In the genomic region with DNA sequence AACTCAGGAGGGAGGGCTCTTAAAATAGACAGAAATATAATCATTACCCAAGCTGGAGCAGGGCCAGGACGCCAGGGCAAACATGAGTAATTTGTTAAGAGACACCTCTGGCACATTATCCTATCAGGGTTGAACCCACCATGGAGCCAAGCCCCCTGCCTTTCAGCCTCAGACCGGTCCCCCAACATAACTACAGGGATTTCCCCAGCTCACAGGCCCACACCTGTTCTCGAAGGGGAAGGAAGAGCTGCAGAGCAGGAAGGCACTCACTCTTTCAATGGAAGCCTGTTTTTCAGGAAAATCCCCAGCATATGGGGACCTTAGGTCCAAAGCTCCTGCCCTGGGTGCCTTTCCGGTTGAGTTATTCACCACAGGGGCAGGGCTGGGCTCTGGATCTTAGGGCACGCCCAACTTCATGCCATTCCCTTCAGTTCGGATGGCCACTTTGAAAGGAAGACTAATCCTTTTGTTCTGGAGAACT, we compare ENCODE assay signal across 8 mouse cellular contexts. TPM values are rescaled to one million over a fixed set of nuclear protein-coding genes. Genes with fewer than 3 reads are reported as not detected.
DNase-seq lines count a peak whose midpoint lies in the region; ATAC-seq and TF ChIP-seq lines count a peak whose summit lies in the region.
"Had no signal": no experiment of that assay in that cellular context is flagged by ENCODE, and none has a peak within 500 bp of the region (broad histone marks: within the 10 kb centered on the region; RNA-seq: fewer than 3 reads in every experiment).

No protein-coding gene starts in this region.

- 20% methylated on average over 6 of the region's 6 CpGs for WGBS in neural tube, embryonic 11.5 days
- WGBS in embryonic facial prominence, embryonic 13.5 days: 21% methylated on average over 6 of the region's 6 CpGs
- WGBS in kidney, adult 2 months: 19% methylated on average over 6 of the region's 6 CpGs

- TF ChIP-seq CTCF in kidney, adult 2 months (conservative IDR thresholded peaks at IDR 0.05; ENCODE audit: insufficient read depth, insufficient read length, low read depth, low read length): no peak

- H3K36me3 ChIP-seq in neural tube, embryonic 11.5 days (ENCODE audit: control insufficient read depth, insufficient read depth, low read length): no peaks in the 10 kb centered on the region; the same call in 1 of the 2 replicates
- no peaks in the 10 kb centered on the region; the same call in 1 of the 2 replicates for H3K36me3 ChIP-seq in embryonic facial prominence, embryonic 13.5 days
- no peaks in the 10 kb centered on the region for H3K36me3 ChIP-seq in kidney, adult 2 months (ENCODE audit: control insufficient read depth, insufficient read depth, low read length)

- no peaks in the 10 kb centered on the region for H3K27me3 ChIP-seq in neural tube, embryonic 11.5 days (ENCODE audit: control insufficient read depth, insufficient read depth, low read length)
- H3K27me3 ChIP-seq in embryonic facial prominence, embryonic 13.5 days: no peaks in the 10 kb centered on the region
- no peaks in the 10 kb centered on the region for H3K27me3 ChIP-seq in kidney, adult 2 months (replicated peaks; ENCODE audit: control insufficient read depth, insufficient read depth, low read length)

- DNase-seq in neural tube, embryonic 11.5 days (ENCODE audit: low spot score): no peak
- DNase-seq in neural tube, embryonic 10.5 days (ENCODE audit: extremely low spot score, low spot score): no peak
- DNase-seq in kidney, adult 2 months: peak; percentile 91
- DNase-seq in yolk sac, embryonic 10.5 days (ENCODE audit: low spot score): peak; percentile 12
- no peak for DNase-seq in layer of hippocampus, adult 18-20 months (ENCODE audit: low spot score in 2 of 2)
- DNase-seq in gastrocnemius, adult 18-20 months (ENCODE audit: low spot score): no peak
- DNase-seq: adrenal gland, postnatal 10 days had no signal

- no peak for TF ChIP-seq POLR2A in kidney, adult 2 months (IDR thresholded peaks at IDR 0.05; ENCODE audit: low read depth, low read length)

- H3K4me1 ChIP-seq in neural tube, embryonic 11.5 days (ENCODE audit: control insufficient read depth, insufficient read depth, low read length): peaks cover 57% of the 10 kb centered on the region
- H3K4me1 ChIP-seq in embryonic facial prominence, embryonic 13.5 days: peaks cover 86% of the 10 kb centered on the region
- peaks cover 66% of the 10 kb centered on the region for H3K4me1 ChIP-seq in kidney, adult 2 months (ENCODE audit: control insufficient read depth, insufficient read depth, low read length)

- H3K4me3 ChIP-seq in neural tube, embryonic 11.5 days (ENCODE audit: low read depth, low read length): no peak overlapping the region
- no peak overlapping the region for H3K4me3 ChIP-seq in embryonic facial prominence, embryonic 13.5 days
- H3K4me3 ChIP-seq in kidney, adult 2 months (ENCODE audit: insufficient read depth, low read depth, low read length): no peak overlapping the region

- H3K9me3 ChIP-seq in neural tube, embryonic 11.5 days (ENCODE audit: control insufficient read depth, low read length): no peaks in the 10 kb centered on the region
- H3K9me3 ChIP-seq in embryonic facial prominence, embryonic 13.5 days: no peaks in the 10 kb centered on the region

- H3K27ac ChIP-seq in neural tube, embryonic 11.5 days (ENCODE audit: low read depth, low read length): 0 out of 2 replicates have a peak overlapping the region, but pooled peaks have one; percentile 20
- peak overlapping the region; percentile 69 for H3K27ac ChIP-seq in embryonic facial prominence, embryonic 13.5 days
- H3K27ac ChIP-seq in kidney, adult 2 months (ENCODE audit: insufficient read depth, low read depth, low read length): peak overlapping the region; percentile 85

- H3K4me2 ChIP-seq in neural tube, embryonic 11.5 days (ENCODE audit: low read depth): no peak overlapping the region
- no peak overlapping the region for H3K4me2 ChIP-seq in embryonic facial prominence, embryonic 13.5 days

- ATAC-seq in neural tube, embryonic 11.5 days (ENCODE audit: insufficient read depth, low FRiP score, low TSS enrichment): peak; percentile 42; the same call in 1 of the 2 replicates
- ATAC-seq in embryonic facial prominence, embryonic 13.5 days (ENCODE audit: insufficient number of reproducible peaks, insufficient read depth, low FRiP score, low TSS enrichment, low read depth): peak; percentile 56; the same call in 1 of the 2 replicates

- no peak overlapping the region for H3K9ac ChIP-seq in neural tube, embryonic 11.5 days (ENCODE audit: low read length)
- H3K9ac ChIP-seq in embryonic facial prominence, embryonic 13.5 days: 0 out of 2 replicates have a peak overlapping the region, but pooled peaks have one; percentile 16

RNA-seq across cellular contexts. Expression of a gene that starts 10.8 kb away (rescaled TPM):
- 81.5 and 86.9 TPM in 2 replicates for polyA plus RNA-seq in neural tube, embryonic 11.5 days (2014; fragmentation: Nextera tagmentation; extraction: Ambion mirVana)
- 174 and 195 TPM in 2 replicates for polyA plus RNA-seq in embryonic facial prominence, embryonic 13.5 days (2015; fragmentation: Nextera tagmentation; extraction: Ambion mirVana)
- polyA plus RNA-seq in kidney, adult 2 months (2012; rRNA removed): 14.8 and 15.3 TPM in 2 replicates
- 10 to 100 TPM; 56.7 to 61.5 TPM for total RNA-seq in layer of hippocampus, adult 18-20 months (2021)
- under 1 TPM; 0.43 to 0.88 TPM for total RNA-seq in gastrocnemius, adult 18-20 months (2021)

RNA-seq across cellular contexts. Expression of a gene that starts 11.8 kb away (rescaled TPM):
- polyA plus RNA-seq in neural tube, embryonic 11.5 days (2014; fragmentation: Nextera tagmentation; extraction: Ambion mirVana): 153 and 167 TPM in 2 replicates
- polyA plus RNA-seq in embryonic facial prominence, embryonic 13.5 days (2015; fragmentation: Nextera tagmentation; extraction: Ambion mirVana): 93.4 and 107 TPM in 2 replicates
- polyA plus RNA-seq in kidney, adult 2 months (2012; rRNA removed): 48.6 and 57.5 TPM in 2 replicates
- total RNA-seq in layer of hippocampus, adult 18-20 months (2021): 10 to 100 TPM; 55.5 to 61.8 TPM
- 10 to 100 TPM; 17.7 to 21.8 TPM for total RNA-seq in gastrocnemius, adult 18-20 months (2021)

Comparison
In these comparisons a context has a peak if more than half of its experiments do, and no peak if none do; other contexts are left out.
1. DNase-seq: peak in kidney, adult 2 months (single experiment) and yolk sac, embryonic 10.5 days (single experiment); none in neural tube, embryonic 11.5 days (single experiment), neural tube, embryonic 10.5 days (single experiment), layer of hippocampus, adult 18-20 months (0 of 2) and gastrocnemius, adult 18-20 months (single experiment).
2. H3K27ac ChIP-seq: peak in every context shown above with its lines; median percentile 85 in kidney, adult 2 months; 69 in embryonic facial prominence, embryonic 13.5 days; 20 in neural tube, embryonic 11.5 days.